Mouse (Mus musculus) hindbrain, embryonic 11.5 days (tissue): ENCODE data around the gene Nup98. TPM values are rescaled to one million over a fixed set of nuclear protein-coding genes. Genes with fewer than 3 reads are reported as not detected.

Experiments
- ATAC-seq: fragments of 200-750 bp; cut with Nextera tagmentation; 2 replicates; pipeline ENCODE4 v1.8.0; 2017; ENCODE audit warnings: mild to moderate bottlenecking, moderate TSS enrichment, moderate library complexity; ENCODE audit not compliant: low FRiP score
- DNase-seq: peaks from one replicate; pipeline ENCODE4 v3.0.0-alpha.2; 2015; ENCODE audit warnings: low spot score
- H3K27ac ChIP-seq: fragments of 300-500 bp; sonication (generic); 2 replicates; pipeline ENCODE4 v1.5.1; 2014; ENCODE audit warnings: mild to moderate bottlenecking, low read depth, low read length
- H3K27me3 ChIP-seq: fragments of 300-500 bp; sonication (generic); 2 replicates; pipeline ENCODE4 v1.6.1; 2014; ENCODE audit warnings: mild to moderate bottlenecking, low read length, moderate library complexity, mixed read lengths; ENCODE audit not compliant: control insufficient read depth, insufficient read depth
- H3K36me3 ChIP-seq: fragments of 300-500 bp; sonication (generic); 2 replicates; pipeline ENCODE4 v1.6.1; 2014; ENCODE audit warnings: mild to moderate bottlenecking, low read length, moderate library complexity, mixed read lengths; ENCODE audit not compliant: control insufficient read depth, insufficient read depth
- H3K4me1 ChIP-seq: fragments of 300-500 bp; sonication (generic); replicated peaks from 2 replicates; pipeline ENCODE4 v1.6.1; 2014; ENCODE audit warnings: low read length, mixed read lengths; ENCODE audit not compliant: control insufficient read depth, insufficient read depth
- H3K4me2 ChIP-seq: fragments of 300-500 bp; sonication (generic); replicated peaks from 2 replicates; pipeline ENCODE4 v1.6.1; 2014; ENCODE audit warnings: mild to moderate bottlenecking, low read depth, low read length
- H3K4me3 ChIP-seq: fragments of 300-500 bp; sonication (generic); 2 replicates; pipeline ENCODE4 v1.5.1; 2014; ENCODE audit warnings: low read depth, low read length
- H3K9ac ChIP-seq: fragments of 300-500 bp; sonication (generic); 2 replicates; pipeline ENCODE4 v1.6.1; 2014; ENCODE audit warnings: low read depth, low read length
- H3K9me3 ChIP-seq: fragments of 300-500 bp; sonication (generic); 2 replicates; pipeline ENCODE4 v1.6.1; 2016; ENCODE audit warnings: low read length; ENCODE audit not compliant: control insufficient read depth
- WGBS: fragments of 180-500 bp; shearing (Covaris S2); extraction: QIAGEN DNeasy Blood & Tissue Kit; methylation state at CpG from one replicate; pipeline ENCODE4 v1.1.7; 2014; 5-methylcytosine and 5-hydroxymethylcytosine counted together
- polyA plus RNA-seq: library from polyadenylated mRNA; unstranded; fragments of >200 nt; fragmentation: Nextera tagmentation; extraction: Ambion mirVana; gene quantifications from 2 replicates; pipeline ENCODE4 v1.2.1, GENCODE M21; 2014

Gene Nup98
- polyA plus RNA-seq, 1 experiment from 2014 or later: 42.1 TPM

- no peak overlapping the region for H3K9ac ChIP-seq
- H3K4me2 ChIP-seq: no peak overlapping the region
- H3K27ac ChIP-seq: no peak overlapping the region
- H3K27me3 ChIP-seq: no peaks in the 10 kb centered on the region
- peaks cover 5% of the 10 kb centered on the region for H3K4me1 ChIP-seq
- DNase-seq (no peak), ATAC-seq (no peak)
- 88% methylated on average over 5 of the region's 5 CpGs for WGBS
- no peak overlapping the region for H3K4me3 ChIP-seq
- H3K36me3 ChIP-seq: peaks cover 9% of the 10 kb centered on the region
- H3K9me3 ChIP-seq: no peaks in the 10 kb centered on the region
Measured at GRCm38 (mm10) chr7:102242371-102242770, 32.4 kb upstream of the Nup98 start.

- Histone ChIP-seq H3K27me3 (no peaks in the 10 kb centered on the region), H3K9me3 (no peaks in the 10 kb centered on the region), H3K4me2 (no peak overlapping the region), H3K9ac (no peak overlapping the region), H3K36me3 (peaks cover 11% of the 10 kb centered on the region), H3K4me3 (no peak overlapping the region), H3K27ac (no peak overlapping the region), H3K4me1 (no peaks in the 10 kb centered on the region)
- no peak for ATAC-seq
- WGBS: 92% methylated on average over 16 of the region's 16 CpGs
- no peak for DNase-seq
Measured at GRCm38 (mm10) chr7:102239591-102239990, 29.6 kb upstream of the Nup98 start.

- H3K4me2 ChIP-seq: no peak overlapping the region
- H3K27me3 ChIP-seq: no peaks in the 10 kb centered on the region
- no peak overlapping the region for H3K4me3 ChIP-seq
- H3K4me1 ChIP-seq: no peaks in the 10 kb centered on the region
- 84% methylated on average over 8 of the region's 8 CpGs for WGBS
- no peak overlapping the region for H3K27ac ChIP-seq
- ATAC-seq: no peak
- no peak overlapping the region for H3K9ac ChIP-seq
- H3K36me3 ChIP-seq: peaks cover 11% of the 10 kb centered on the region
- H3K9me3 ChIP-seq: no peaks in the 10 kb centered on the region
- no peak for DNase-seq
Measured at GRCm38 (mm10) chr7:102238686-102239286, 28.8 kb upstream of the Nup98 start.

- WGBS: 89% methylated on average over 4 of the region's 4 CpGs
- ATAC-seq (no peak), DNase-seq (no peak)
- Histone ChIP-seq H3K27me3 (no peaks in the 10 kb centered on the region), H3K36me3 (peaks cover 6% of the 10 kb centered on the region; the same call in 1 of the 2 replicates), H3K4me1 (no peaks in the 10 kb centered on the region), H3K9ac (no peak overlapping the region), H3K27ac (no peak overlapping the region), H3K9me3 (no peaks in the 10 kb centered on the region), H3K4me3 (no peak overlapping the region), H3K4me2 (no peak overlapping the region)
Measured at GRCm38 (mm10) chr7:102233059-102233458, 23.1 kb upstream of the Nup98 start.

GRCm38 (mm10) chr7:102229814-102230213, 19.8 kb upstream of the Nup98 start:
- Histone ChIP-seq H3K4me1 (no peaks in the 10 kb centered on the region), H3K36me3 (no peaks in the 10 kb centered on the region), H3K4me3 (no peak overlapping the region), H3K4me2 (no peak overlapping the region), H3K9me3 (no peaks in the 10 kb centered on the region), H3K9ac (no peak overlapping the region), H3K27ac (no peak overlapping the region), H3K27me3 (no peaks in the 10 kb centered on the region)
- DNase-seq: no peak
- ATAC-seq: no peak
- WGBS: 94% methylated on average over 6 of the region's 6 CpGs

- H3K9ac ChIP-seq: no peak overlapping the region
- no peaks in the 10 kb centered on the region for H3K4me1 ChIP-seq
- H3K9me3 ChIP-seq: no peaks in the 10 kb centered on the region
- no peak for DNase-seq
- ATAC-seq: no peak
- H3K27me3 ChIP-seq: no peaks in the 10 kb centered on the region
- WGBS: 91% methylated on average over 4 of the region's 4 CpGs
- no peak overlapping the region for H3K4me2 ChIP-seq
- no peak overlapping the region for H3K4me3 ChIP-seq
- no peaks in the 10 kb centered on the region for H3K36me3 ChIP-seq
- no peak overlapping the region for H3K27ac ChIP-seq
Measured at GRCm38 (mm10) chr7:102228049-102228670, 18.2 kb upstream of the Nup98 start.

- ATAC-seq: no peak
- no peaks in the 10 kb centered on the region for H3K27me3 ChIP-seq
- 96% methylated on average over 6 of the region's 6 CpGs for WGBS
Measured at GRCm38 (mm10) chr7:102226051-102226450, 16.1 kb upstream of the Nup98 start.

GRCm38 (mm10) chr7:102223883-102224738, 14.1 kb upstream of the Nup98 start:
- H3K4me2 ChIP-seq: no peak overlapping the region
- WGBS: 91% methylated on average over 5 of the region's 5 CpGs
- no peaks in the 10 kb centered on the region for H3K36me3 ChIP-seq
- no peak overlapping the region for H3K27ac ChIP-seq
- ATAC-seq (no peak), DNase-seq (no peak)
- H3K27me3 ChIP-seq: no peaks in the 10 kb centered on the region
- H3K9me3 ChIP-seq: no peaks in the 10 kb centered on the region
- H3K4me3 ChIP-seq: no peak overlapping the region
- no peaks in the 10 kb centered on the region for H3K4me1 ChIP-seq
- H3K9ac ChIP-seq: no peak overlapping the region

More at GRCm38 (mm10) chr7:102226051-102226450, 16.1 kb upstream of the Nup98 start:
- Histone ChIP-seq H3K4me1 (no peaks in the 10 kb centered on the region), H3K4me2 (no peak overlapping the region), H3K9ac (no peak overlapping the region), H3K9me3 (no peaks in the 10 kb centered on the region), H3K4me3 (no peak overlapping the region), H3K36me3 (no peaks in the 10 kb centered on the region), H3K27ac (no peak overlapping the region)
- no peak for DNase-seq
